Mouse (Mus musculus) lung, embryonic 14.5 days (tissue): ENCODE measurements around the gene Gpr75. TPM values are rescaled to one million over a fixed set of nuclear protein-coding genes. Genes with fewer than 3 reads are reported as not detected.

Experiments
- ATAC-seq: fragments of 200-750 bp; cut with Nextera tagmentation; 2 replicates; pipeline ENCODE4 v1.8.0; 2017; ENCODE audit warnings: mild to moderate bottlenecking, moderate TSS enrichment, moderate library complexity; ENCODE audit not compliant: insufficient read depth
- DNase-seq: peaks from one replicate; pipeline ENCODE4 v3.0.0-alpha.2; 2015
- H3K27ac ChIP-seq: fragments of 300-500 bp; sonication (generic); 2 replicates; pipeline ENCODE4 v1.5.1; 2014; ENCODE audit warnings: low read depth, mild to moderate bottlenecking, moderate library complexity
- H3K27me3 ChIP-seq: fragments of 300-500 bp; sonication (generic); 2 replicates; pipeline ENCODE4 v1.6.1; 2014; ENCODE audit warnings: low read length, control low read depth; ENCODE audit not compliant: insufficient read depth
- H3K36me3 ChIP-seq: fragments of 300-500 bp; sonication (generic); 2 replicates; pipeline ENCODE4 v1.6.1; 2014; ENCODE audit warnings: control low read depth; ENCODE audit not compliant: insufficient read depth
- H3K4me1 ChIP-seq: fragments of 300-500 bp; sonication (generic); 2 replicates; pipeline ENCODE4 v1.6.1; 2014; ENCODE audit warnings: antibody characterized with exemption, control low read depth; ENCODE audit not compliant: insufficient read depth
- H3K4me2 ChIP-seq: fragments of 300-500 bp; sonication (generic); 2 replicates; pipeline ENCODE4 v1.6.1; 2014; ENCODE audit warnings: mild to moderate bottlenecking
- H3K4me3 ChIP-seq: fragments of 300-500 bp; sonication (generic); 2 replicates; pipeline ENCODE4 v1.5.1; 2014; ENCODE audit warnings: low read depth, low read length
- H3K9ac ChIP-seq: fragments of 300-500 bp; sonication (generic); 2 replicates; pipeline ENCODE4 v1.6.1; 2014
- H3K9me3 ChIP-seq: fragments of 300-500 bp; sonication (generic); 2 replicates; pipeline ENCODE4 v1.6.1; 2016; ENCODE audit warnings: low read depth, low read length, control low read depth
- CTCF ChIP-seq: IDR thresholded peaks from 2 replicates; pipeline ENCODE4 v1.5.1; 2016; ENCODE audit warnings: antibody characterized with exemption, low read depth
- WGBS: fragments of 180-500 bp; shearing (Covaris S2); extraction: QIAGEN DNeasy Blood & Tissue Kit; methylation state at CpG from one replicate; pipeline ENCODE4 v1.1.7; 2014; 5-methylcytosine and 5-hydroxymethylcytosine counted together
- polyA plus RNA-seq: library from polyadenylated mRNA; unstranded; fragments of >200 nt; fragmentation: Nextera tagmentation; extraction: Ambion mirVana; gene quantifications from 2 replicates; pipeline ENCODE4 v1.2.1, GENCODE M21; 2014

Gpr75 gene
- polyA plus RNA-seq, 1 experiment from 2014 or later: 0.08 TPM

DNA sequence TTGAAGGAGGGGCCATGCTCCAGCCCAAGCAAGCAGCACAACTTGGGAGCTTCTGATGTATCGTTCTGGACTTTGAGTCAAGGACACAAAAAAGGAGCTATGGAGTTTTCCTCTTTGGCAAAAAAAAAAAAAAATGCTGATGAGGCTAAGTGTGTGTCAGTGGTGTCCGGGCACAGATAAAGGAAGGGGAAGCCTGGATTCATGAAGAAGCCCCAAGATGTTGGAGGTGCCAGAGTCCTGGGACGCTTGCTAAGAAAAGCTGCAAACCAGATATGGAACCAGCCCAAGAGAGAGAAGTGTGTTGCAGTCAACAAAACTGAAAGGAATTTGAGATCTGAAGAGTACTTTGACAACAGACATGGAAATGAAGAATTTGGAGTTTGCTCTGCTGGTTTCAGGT is 27.2 kb downstream of the Gpr75 start:
- 88% methylated on average over 3 of the region's 3 CpGs for WGBS
- no peak overlapping the region for H3K27ac ChIP-seq
- H3K9ac ChIP-seq: no peak overlapping the region
- no peaks in the 10 kb centered on the region for H3K27me3 ChIP-seq
- ATAC-seq (no peak), DNase-seq (no peak)
- no peaks in the 10 kb centered on the region for H3K9me3 ChIP-seq
- no peaks in the 10 kb centered on the region for H3K4me1 ChIP-seq
- H3K4me3 ChIP-seq: no peak overlapping the region
- H3K36me3 ChIP-seq: no peaks in the 10 kb centered on the region
- no peak overlapping the region for H3K4me2 ChIP-seq
- TF ChIP-seq CTCF: no peak

- H3K9ac ChIP-seq: no peak overlapping the region
- DNase-seq: no peak
- H3K27me3 ChIP-seq: no peaks in the 10 kb centered on the region
- WGBS: 84% methylated on average over 1 of the region's 1 CpGs
- no peak overlapping the region for H3K4me3 ChIP-seq
- TF ChIP-seq CTCF: no peak
- ATAC-seq: no peak
- H3K4me2 ChIP-seq: no peak overlapping the region
- H3K27ac ChIP-seq: no peak overlapping the region
- H3K4me1 ChIP-seq: no peaks in the 10 kb centered on the region
- H3K9me3 ChIP-seq: no peaks in the 10 kb centered on the region
- peaks cover 12% of the 10 kb centered on the region; the same call in 1 of the 2 replicates for H3K36me3 ChIP-seq
Observed at GRCm38 (mm10) chr11:30920641-30921040, 35.5 kb downstream of the Gpr75 start.

- WGBS: 95% methylated on average over 3 of the region's 3 CpGs
- DNase-seq (no peak), ATAC-seq (no peak)
- no peaks in the 10 kb centered on the region for H3K9me3 ChIP-seq
- no peak overlapping the region for H3K27ac ChIP-seq
- H3K4me3 ChIP-seq: no peak overlapping the region
- TF ChIP-seq CTCF: no peak
- H3K36me3 ChIP-seq: peaks cover 27% of the 10 kb centered on the region; the same call in 1 of the 2 replicates
- H3K4me2 ChIP-seq: no peak overlapping the region
- H3K4me1 ChIP-seq: no peaks in the 10 kb centered on the region
- no peak overlapping the region for H3K9ac ChIP-seq
- H3K27me3 ChIP-seq: no peaks in the 10 kb centered on the region
Observed at GRCm38 (mm10) chr11:30923283-30923682, 38.1 kb downstream of the Gpr75 start.

- Histone ChIP-seq H3K9ac (no peak overlapping the region), H3K36me3 (peaks cover 42% of the 10 kb centered on the region; the same call in 1 of the 2 replicates), H3K4me3 (no peak overlapping the region), H3K9me3 (no peaks in the 10 kb centered on the region), H3K27ac (no peak overlapping the region), H3K4me2 (no peak overlapping the region), H3K4me1 (no peaks in the 10 kb centered on the region), H3K27me3 (no peaks in the 10 kb centered on the region)
- no peak for ATAC-seq
- no peak for TF ChIP-seq CTCF
- DNase-seq: no peak
Observed at GRCm38 (mm10) chr11:30928079-30928478, 42.9 kb downstream of the Gpr75 start.

DNA sequence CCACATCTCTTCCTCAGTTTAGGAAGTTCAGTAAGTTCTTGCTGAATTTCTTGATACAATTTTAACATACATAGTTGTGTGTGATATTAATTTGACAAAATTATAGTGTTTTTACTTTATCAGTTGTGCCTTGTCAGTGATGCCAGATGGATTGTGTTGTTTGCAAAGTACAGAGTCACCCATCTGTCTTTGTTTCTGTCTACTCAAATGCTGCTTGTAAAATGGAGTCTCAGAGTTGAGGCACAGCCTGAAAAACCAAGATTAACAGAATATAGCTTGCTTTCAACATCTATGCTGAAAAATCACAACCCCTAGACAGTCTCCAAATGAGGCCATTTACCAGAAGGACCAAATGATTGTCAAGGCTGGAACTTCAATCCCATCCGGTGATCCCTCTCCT is 43.3 kb downstream of the Gpr75 start:
- TF ChIP-seq CTCF: no peak
- Histone ChIP-seq H3K4me3 (no peak overlapping the region), H3K27ac (no peak overlapping the region), H3K36me3 (peaks cover 39% of the 10 kb centered on the region; the same call in 1 of the 2 replicates), H3K9me3 (no peaks in the 10 kb centered on the region), H3K4me1 (no peaks in the 10 kb centered on the region), H3K27me3 (no peaks in the 10 kb centered on the region), H3K9ac (no peak overlapping the region), H3K4me2 (no peak overlapping the region)
- ATAC-seq: no peak
- DNase-seq: no peak
- WGBS: 88% methylated on average over 1 of the region's 1 CpGs

Other genes starting within 250 kb of the Gpr75 start
- 28.3 and 29.9 TPM in 2 replicates for gene Acyp2, start 235.8 kb upstream of the Gpr75 start, polyA plus RNA-seq
- gene Psme4, start 113.6 kb upstream of the Gpr75 start, polyA plus RNA-seq: 30.5 and 33.1 TPM in 2 replicates
- gene Asb3, start 58 bp downstream of the Gpr75 start, polyA plus RNA-seq: 27.5 and 30.1 TPM in 2 replicates
- gene Erlec1, start 69.0 kb downstream of the Gpr75 start, polyA plus RNA-seq: 10.6 and 11.7 TPM in 2 replicates
- 12.6 and 14.4 TPM in 2 replicates for gene Chac2, start 101.0 kb downstream of the Gpr75 start, polyA plus RNA-seq